Mouse (Mus musculus) cerebellum, adult 9-10 months (tissue): Measurements from ENCODE around the gene Alas2.

Experiments
- DNase-seq: peaks from one replicate; pipeline ENCODE4 v3.0.0; 2022

The Alas2 gene

DNA sequence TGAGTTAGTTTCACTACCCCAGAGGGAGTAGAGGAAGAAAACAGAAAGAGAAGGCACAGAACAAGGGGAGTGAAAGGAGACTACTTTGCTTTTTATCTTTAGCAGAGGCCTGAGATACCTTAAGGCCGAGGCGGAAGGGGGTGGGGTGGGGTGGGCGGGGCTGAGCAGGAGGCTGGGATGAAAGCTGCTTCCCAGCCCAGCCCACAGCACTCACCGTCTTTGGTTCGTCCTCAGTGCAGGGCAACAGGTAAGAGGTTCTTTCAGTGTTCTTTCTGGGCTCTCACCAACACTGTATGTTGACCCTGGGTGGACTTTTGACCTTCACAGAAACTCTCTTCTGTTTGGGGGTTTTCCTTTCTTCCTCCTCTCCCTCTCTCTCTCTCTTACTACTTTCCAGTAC, at the start of gene Alas2:
Alas2 (plus strand) TSS at position 137 of the 400 bp plus-strand sequence.
- no peak for DNase-seq

DNA sequence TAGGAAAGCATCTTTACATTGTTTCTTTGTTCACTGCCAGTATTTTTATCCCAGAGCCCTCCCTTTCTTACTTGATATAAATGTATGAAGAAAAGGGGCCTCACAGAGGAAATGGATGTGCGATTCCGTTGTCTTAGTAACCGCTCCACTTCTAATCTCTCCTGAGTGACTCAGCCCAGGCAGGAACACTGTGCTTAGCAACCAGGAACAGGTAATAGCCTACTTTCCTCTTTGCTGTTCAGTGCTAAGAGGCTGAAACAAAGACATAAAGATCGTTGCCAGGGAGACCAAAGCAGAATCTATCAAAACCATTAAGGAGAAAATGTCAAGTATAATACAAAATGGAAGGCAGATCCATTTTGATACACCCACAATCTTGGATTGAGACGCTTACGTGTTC, 38.5 kb upstream of the Alas2 start:
- no peak for DNase-seq

DNA sequence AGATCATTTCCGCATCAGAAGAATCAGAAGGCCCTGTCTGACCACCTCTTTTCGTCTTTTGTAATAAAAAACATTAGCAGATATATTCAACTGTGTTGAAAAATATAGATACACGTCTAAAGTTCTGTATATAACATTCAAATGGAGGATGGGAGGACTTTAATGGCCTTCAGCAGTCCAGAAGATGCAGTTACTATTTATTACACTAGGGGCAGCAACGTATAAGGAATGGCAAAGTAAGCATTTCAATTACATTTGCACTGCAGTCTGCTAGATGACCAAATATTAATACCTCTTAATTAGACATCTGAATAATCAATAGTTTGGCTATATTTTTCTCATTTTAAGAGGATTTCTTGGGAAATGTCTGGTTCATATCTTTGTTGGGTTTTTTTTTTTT, 36.5 kb upstream of the Alas2 start:
- DNase-seq, result peak; percentile 77

DNA sequence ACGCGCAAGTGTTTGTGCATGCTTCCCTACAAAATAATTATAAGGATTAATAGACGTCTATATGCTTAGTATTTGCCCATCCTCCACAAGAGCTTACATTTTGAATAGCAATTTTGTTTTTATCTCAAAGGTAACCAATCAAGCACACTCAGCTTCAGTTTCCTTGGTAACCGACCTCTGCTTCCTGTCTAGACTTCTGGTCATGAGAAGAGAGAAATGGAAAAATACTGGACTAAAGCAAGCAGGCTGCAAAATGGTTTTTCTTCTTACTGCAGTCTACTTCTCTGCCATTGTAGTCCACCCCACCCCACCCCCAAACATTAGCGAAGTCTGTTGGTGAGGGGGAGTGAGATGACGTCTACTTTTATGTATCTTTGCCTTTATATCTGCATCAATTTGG, 35.9 kb upstream of the Alas2 start:
- DNase-seq, result no peak

DNA sequence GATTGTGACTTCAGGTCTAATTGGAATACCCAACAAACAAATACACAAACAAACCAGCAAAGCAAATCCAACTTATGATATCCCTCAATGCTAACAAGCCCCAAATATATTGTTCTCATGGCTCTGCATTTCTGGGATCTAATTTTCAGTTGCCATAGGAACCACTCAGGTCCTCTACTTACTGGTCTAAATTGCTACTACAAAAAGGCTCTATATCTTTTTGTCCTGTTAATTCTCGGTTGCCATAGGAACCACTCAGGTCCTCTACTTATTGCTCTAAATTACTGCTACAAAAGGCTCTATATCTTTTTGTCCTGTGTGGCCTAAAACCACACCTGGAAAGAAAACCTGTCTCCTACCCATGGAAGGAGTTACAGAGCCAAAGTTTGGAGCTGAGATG, 33.0 kb upstream of the Alas2 start:
- no peak for DNase-seq

DNA sequence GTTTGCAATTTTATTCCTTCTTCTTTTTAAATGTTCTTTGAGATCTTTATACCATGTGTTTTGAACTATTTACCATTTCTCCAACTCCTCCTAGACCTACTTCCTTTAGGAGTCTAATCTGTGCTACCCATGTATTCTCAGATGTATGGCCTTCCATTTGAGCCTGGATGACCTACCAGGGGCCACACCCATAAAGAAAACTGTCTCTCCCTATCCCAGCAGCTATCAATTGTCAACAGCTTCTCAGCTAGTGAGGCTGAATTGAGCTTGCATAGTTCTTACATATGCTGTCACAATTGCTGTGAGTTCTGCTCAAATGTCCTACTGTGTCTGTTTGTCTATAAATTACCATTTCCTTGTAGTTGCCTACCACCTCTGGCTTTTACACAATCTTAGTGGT, 31.2 kb upstream of the Alas2 start:
- DNase-seq, result no peak

DNA sequence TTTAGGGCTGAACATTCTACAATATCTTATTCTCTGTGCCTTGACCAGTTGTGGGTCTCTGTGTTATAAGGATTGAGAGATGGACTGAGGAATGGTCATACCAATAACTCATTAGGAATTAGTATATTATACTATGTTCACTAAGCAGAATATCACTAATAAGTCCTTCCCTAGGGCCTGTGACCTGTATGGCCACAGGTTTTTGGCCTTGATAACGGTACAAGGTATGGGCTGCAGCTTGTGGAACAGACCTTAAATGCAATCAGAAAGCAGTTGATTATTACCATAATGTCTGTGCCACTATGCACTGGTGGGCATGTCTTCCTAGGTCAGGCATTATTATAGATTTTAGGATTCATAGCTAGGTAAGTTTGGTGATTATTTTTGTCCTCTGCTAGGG, 30.7 kb upstream of the Alas2 start:
- DNase-seq, result no peak

DNA sequence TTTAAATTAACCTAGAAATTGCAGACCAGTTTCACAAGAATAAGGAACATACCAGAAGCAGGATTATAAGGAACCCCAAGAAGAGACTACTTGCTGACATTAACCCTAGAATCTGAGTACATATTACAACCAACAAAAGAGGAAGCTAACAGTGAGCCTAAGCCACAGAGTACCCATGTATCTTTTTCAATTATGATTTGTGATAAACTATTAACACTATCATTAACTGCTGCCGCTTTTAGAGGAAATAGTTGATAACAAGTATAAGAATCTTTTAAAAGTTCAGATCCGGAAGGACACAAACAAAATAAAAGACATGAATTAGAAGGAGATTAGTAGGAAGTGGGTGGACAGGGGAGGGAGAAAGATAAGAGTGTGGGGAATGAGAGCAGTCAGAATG, 7.1 kb upstream of the Alas2 start:
- no peak for DNase-seq

DNA sequence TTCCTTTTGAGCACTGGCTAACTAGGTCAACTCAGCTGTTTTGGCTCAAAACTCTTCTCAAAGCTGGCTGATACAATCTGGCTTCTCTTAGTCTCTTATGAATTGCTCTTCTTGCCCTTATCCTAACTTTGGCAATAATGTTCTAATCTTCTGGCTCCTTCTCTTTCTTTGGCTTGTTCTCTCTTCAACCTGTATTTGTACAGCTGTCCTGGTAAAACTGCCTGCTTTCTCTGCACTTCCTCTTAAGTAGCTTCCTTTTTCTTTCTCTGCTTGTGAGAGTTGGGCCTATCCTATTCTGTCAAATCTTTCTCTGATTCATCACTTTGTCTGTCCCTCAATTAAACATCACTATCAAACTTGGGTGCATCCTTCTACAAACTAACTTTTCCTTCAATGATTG, 5.5 kb upstream of the Alas2 start:
- no peak for DNase-seq

DNA sequence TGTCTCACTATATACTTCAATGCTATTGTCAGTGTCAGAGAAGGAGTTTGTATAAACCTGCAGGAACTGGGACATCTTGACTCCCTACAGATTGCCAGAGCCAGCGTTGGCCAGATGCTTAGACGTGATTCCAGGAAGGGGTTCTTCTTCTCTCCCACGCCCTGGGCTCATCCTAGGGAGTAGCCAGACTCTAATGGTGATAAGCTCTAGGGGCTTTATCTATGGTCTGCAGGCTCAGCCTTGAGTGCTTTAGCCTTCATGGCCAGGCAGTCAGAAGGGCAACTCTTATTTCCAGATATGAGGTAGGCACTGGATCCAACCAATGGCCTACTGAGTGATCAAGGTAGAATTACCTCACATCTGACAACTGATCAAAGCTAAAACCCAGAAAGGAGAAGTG, 2.5 kb downstream of the Alas2 start:
- DNase-seq, result no peak

DNA sequence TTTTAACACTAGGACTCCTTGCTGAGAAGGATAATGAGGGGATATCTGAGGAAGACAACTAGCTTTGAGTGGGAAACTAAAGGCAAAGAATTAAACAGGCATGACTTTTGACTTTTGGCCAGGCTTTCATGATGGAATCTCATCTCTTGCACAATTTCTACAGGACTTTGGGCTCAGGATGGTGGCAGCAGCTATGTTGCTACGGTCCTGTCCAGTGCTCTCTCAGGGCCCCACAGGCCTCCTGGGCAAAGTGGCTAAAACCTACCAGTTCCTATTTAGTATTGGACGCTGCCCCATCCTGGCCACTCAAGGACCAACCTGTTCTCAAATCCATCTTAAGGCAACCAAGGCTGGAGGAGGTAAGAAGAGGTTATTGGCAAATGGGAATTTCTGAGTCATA, 4.8 kb downstream of the Alas2 start:
- DNase-seq, result no peak

DNA sequence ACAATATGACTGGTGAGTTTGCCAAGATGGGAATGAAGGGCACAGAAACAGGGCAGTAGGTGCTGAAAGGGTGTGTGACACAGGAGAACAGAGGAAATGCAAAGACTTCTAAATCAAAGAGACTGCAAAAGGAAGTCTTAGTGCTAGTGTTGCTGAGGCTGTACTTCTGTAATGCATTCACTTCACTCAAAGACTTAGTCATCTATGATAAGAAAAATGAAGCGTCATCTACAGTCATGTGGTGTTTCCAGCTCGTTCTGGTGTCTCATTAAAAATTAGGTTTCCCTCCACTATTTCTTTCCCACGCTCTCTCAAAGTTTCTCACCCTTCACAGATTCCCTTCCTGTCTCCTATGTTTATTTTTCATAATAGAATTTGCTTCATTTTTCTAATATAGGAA, 6.9 kb downstream of the Alas2 start:
- no peak for DNase-seq

DNA sequence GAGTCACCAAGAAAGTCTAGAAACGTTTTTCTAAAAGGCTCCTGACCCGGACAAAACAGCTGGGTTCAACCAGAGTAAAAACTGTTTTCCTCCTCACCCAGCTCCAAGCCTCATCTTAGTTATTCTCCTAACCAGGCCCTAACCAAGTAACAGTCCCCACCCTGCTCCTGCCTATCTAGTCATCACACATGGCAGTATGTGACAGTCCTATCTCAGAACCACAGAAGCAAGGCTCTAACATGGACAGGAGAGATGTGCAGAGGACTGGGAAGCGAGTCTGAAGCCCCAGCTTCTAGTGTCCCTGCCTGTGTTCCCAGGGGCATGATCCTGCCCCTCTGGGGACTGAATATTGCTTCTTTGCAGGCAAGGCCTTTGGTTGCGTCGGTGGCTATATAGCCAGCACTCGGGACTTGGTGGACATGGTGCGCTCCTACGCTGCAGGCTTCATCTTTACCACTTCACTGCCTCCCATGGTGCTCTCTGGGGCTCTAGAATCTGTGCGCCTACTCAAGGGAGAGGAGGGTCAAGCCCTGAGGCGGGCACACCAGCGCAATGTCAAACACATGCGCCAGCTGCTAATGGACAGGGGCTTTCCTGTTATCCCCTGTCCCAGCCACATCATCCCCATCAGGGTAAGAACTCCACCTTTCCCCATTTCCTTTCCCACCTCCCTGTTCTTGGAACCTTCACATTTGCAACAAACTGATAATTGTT, 17.6 kb downstream of the Alas2 start:
- no peak for DNase-seq

DNA sequence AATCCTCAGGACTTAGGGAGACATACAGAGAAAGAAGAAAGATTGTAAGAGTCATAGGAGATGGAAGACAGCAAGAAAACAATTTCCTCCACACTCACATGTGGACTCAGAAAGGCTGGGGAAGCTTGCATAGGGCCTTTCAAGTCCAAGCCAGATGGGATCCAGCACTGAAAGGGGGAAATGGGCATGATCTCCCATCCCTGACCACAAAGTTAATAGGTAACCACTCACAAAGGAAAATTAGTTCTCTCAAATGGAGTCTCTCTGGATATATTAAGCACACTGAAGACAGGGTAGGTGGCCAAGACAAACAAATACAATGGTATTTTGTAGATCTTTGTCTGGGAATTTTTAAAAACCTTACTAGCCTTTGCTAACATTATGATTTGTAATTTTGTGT, 34.7 kb downstream of the Alas2 start:
- no peak for DNase-seq

DNA sequence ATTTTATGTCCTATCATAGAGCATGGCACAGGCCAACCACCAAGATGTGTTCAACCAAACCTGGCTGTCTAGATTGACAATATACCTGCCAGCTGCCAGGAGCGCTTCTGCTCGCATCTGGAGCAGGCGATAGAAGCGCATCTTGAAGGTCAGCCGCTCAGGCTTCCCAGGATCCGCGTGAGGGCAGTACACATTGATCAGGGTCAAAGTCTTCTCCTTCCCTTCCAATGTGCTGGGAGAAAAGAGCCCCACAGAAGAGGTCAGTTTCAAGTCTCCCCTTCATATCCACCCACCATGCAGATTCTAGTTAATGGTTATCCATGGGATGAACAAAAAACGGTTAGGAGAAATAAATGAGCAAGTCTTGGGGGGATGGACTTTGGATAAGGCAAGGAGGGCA, 37.9 kb downstream of the Alas2 start:
- no peak for DNase-seq

DNA sequence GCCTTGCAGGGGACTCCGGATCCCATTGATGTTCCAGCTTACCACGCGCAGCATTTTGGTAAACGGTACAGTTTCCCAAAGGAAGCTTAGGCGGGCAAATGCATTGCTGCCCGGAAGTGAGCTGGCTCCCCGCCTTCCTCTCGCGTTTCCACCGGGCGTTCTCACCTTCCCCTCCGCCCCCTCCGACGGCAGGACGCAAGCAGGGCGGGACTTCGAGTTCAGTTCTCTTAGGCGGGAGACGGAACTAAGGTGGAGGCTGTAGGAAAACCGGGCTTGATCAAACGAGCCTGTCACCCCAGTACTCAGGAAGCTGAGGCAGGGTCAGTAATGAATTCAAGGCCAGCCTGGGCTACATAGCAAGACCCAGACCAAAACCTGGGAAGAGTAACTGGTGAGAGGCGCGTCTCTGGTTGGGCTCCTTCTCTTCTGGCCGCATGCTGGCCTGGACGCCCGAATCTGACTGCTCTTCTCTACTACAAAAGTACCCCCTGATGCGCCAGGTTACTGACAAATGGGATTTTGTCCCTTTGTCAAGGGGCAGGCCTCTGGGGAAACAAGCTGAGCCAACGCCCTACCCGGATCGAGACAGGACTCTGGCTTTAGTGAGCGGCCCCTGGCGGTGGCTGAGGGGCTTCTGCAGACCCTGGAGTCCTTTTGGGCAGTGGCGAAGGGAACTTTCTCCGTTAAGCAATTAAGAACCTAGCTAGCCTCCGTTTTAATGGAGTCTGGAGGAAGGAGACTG, 41.0 kb downstream of the Alas2 start, which contains the start of gene Pfkfb1:
Pfkfb1 (plus strand) TSS at position 207 of the 742 bp plus-strand sequence.
- DNase-seq, result peak; percentile 75

DNA sequence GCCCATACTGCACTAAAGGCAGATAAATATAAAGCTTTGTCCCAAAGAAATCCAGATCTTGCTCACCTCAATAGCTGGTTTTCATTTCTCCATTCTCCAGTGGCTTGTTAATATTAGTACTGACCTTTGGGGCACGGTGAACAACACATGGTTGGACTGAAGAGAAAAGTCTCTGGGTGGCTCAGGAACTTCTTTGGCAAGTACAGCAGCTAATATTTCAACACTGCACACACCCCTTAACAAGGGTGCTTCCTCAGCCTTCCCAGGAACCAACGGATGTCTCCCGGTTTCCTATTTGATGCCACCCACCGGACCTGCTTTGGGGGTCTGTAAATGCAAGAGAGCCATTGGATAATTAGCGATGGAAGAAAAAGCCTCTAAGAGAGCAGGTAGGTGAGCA, 42.5 kb downstream of the Alas2 start, which contains the start of gene Apex2:
Apex2 (minus strand) TSS at position 173 of the 400 bp plus-strand sequence.
- no peak for DNase-seq

DNA sequence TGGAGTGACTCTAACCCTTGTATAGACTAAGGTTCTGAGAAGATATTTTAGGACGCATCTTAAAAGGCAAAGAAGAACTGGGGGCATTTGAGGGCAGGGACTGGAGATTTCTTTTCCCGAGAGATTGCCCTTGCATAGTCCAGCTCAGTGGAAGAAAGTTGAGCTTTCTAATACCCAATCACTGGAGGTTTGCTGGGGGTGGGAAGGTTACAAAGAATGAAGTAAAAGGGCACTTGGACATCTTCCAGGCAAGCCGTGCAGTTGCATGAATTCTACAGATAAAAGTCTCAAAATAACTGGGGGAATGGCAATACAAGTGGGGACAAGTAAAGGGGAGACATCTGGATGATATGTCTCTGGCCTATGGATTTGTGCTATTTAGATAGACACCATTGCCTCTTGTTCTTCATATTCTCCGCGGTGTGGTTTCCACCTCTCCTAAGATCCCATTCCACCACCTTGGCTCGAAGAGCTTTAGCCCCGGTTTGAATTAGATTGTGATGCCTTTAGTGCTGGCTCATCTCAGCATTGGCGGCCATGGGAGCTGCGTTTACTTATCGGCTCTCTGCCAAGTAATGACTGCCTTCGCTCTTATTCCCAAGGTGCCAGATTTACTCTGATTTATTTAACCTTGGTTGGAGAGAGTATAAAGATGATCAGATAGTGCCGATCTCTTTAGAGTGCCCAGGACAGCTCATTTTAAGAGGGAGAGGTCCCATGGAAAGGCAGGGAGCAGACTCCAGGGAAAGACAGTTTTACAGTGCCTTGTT, 46.3 kb downstream of the Alas2 start:
- DNase-seq, result no peak

DNA sequence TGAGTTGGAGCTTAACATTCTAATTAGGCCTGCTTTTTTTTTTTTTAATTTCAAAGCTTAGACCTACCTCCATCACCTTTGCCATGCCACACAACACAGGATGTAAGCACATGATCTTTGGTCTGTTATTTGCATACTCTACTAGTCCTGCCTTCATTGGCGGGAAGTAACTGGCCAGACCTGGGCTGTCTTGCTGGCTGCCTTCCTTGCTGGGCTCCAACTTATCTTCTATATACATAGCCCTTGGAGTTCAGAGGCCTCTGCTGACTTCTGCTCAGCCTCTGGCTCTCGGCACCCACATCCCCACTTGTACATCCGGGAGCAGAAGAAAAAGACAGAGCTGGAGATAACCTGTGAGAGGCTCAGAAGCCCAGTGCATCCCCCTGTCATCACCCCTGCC, 47.0 kb downstream of the Alas2 start:
- no peak for DNase-seq

DNA sequence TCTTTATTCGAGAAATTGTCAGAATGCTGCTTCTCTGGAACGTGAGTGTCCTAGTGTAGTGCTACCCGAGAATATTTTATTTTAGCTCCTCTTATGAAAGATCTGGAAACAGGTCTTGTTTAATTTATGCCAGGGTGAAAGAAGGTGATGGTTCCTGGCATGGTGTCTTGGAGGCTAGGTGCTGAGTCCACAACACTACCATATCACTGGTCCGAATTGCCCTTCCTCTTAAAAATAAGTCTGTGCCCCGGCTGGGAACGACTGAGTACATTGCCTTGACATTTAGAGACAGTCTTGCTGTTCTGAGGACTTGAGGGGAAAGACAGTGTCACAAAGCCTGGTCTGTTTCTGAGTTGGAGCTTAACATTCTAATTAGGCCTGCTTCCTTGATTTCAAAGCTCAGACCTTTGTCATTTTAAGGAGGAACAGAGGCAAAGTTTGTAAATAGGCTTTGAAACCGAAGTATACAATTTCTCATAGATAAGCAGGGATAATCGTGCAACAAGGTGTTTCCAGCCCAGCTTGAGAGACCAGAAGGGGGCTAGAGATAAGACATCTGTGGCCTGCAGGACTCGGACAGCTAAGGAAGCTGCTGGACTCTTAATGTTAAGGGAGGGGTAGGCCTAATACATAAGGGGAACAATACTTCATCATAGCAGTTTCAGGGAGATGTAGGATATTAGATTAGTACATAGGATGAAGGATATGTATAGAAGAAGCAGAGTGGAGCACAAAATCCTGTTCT, 48.0 kb downstream of the Alas2 start:
- DNase-seq, result no peak

DNA sequence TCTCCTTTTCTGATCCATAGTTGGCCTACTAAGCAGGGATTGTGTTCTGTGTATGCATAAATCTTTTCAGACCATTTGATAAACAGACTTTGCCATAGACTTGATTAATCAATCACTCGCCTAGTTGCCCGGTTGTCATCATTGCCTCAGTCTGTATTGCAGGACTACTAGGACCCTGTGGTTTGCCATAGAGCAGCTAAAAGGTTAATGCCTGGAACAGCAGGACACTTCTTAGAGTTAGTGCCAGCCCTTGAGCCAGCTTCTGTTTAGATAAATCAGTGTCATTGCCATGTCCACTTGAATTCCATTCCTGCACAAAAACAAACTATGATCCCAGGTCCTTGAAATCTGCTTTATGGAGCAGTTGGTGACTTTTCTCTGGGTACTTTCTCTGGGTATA, 51.7 kb downstream of the Alas2 start:
- DNase-seq, result no peak
